26 mouse cellular contexts compared by ENCODE assay signal in genomic region chr10:42142081-42142480, GRCm38 (mm10).
A peak's percentile ranks its signal among the peaks of the same experiment; 100 is the strongest.
DNase-seq lines count a peak whose midpoint lies in the region; ATAC-seq and TF ChIP-seq lines count a peak whose summit lies in the region.
"Had no signal": no experiment of that assay in that cellular context is flagged by ENCODE, and none has a peak within 500 bp of the region (broad histone marks: within the 10 kb centered on the region; RNA-seq: fewer than 3 reads in every experiment).

No protein-coding gene starts in this region.

- H3K9me3 ChIP-seq in lung, postnatal 0 days (ENCODE audit: low read length): no peaks in the 10 kb centered on the region
- no peaks in the 10 kb centered on the region for H3K9me3 ChIP-seq in neural tube, embryonic 15.5 days (replicated peaks)
- H3K9me3 ChIP-seq: embryonic facial prominence, embryonic 15.5 days; forebrain, embryonic 12.5 days; hindbrain, embryonic 15.5 days had no signal

- no peak overlapping the region for H3K9ac ChIP-seq in lung, postnatal 0 days (replicated peaks; ENCODE audit: low read depth)
- H3K9ac ChIP-seq in neural tube, embryonic 15.5 days (replicated peaks): no peak overlapping the region
- H3K9ac ChIP-seq: embryonic facial prominence, embryonic 15.5 days; forebrain, embryonic 12.5 days; heart, embryonic 12.5 days; hindbrain, embryonic 15.5 days; midbrain, embryonic 12.5 days had no signal

- H3K36me3 ChIP-seq in lung, postnatal 0 days (ENCODE audit: insufficient read depth, low read length): no peaks in the 10 kb centered on the region
- no peaks in the 10 kb centered on the region for H3K36me3 ChIP-seq in neural tube, embryonic 15.5 days
- H3K36me3 ChIP-seq: embryonic facial prominence, embryonic 15.5 days; forebrain, embryonic 12.5 days; heart, embryonic 12.5 days; hindbrain, embryonic 15.5 days; midbrain, embryonic 12.5 days had no signal

- ATAC-seq in lung, postnatal 0 days: no peak
- ATAC-seq in megakaryocyte progenitor cell, adult 5-6 weeks (replicated peaks; ENCODE audit: poor library complexity): peak; percentile 57
- no peak for ATAC-seq in neural tube, embryonic 15.5 days (ENCODE audit: low FRiP score)
- ATAC-seq: CD4-positive, CD25-positive, alpha-beta regulatory T cell, adult 4 months; Patski had no signal

- H3K27ac ChIP-seq in lung, postnatal 0 days (ENCODE audit: low read length): no peak overlapping the region
- no peak overlapping the region for H3K27ac ChIP-seq in neural tube, embryonic 15.5 days (replicated peaks)
- H3K27ac ChIP-seq: embryonic facial prominence, embryonic 15.5 days; forebrain, embryonic 12.5 days; gastrocnemius, adult 2 months; heart, adult 2 months; hindbrain, embryonic 15.5 days; midbrain, embryonic 12.5 days had no signal

- H3K27me3 ChIP-seq in lung, postnatal 0 days (replicated peaks; ENCODE audit: insufficient read depth, low read length): no peaks in the 10 kb centered on the region
- no peaks in the 10 kb centered on the region for H3K27me3 ChIP-seq in neural tube, embryonic 15.5 days (replicated peaks)
- H3K27me3 ChIP-seq: embryonic facial prominence, embryonic 15.5 days; forebrain, embryonic 12.5 days; heart, embryonic 12.5 days; hindbrain, embryonic 15.5 days; midbrain, embryonic 12.5 days; Patski had no signal

- H3K4me2 ChIP-seq in lung, postnatal 0 days (replicated peaks; ENCODE audit: low read depth, low read length): no peak overlapping the region
- no peak overlapping the region for H3K4me2 ChIP-seq in neural tube, embryonic 15.5 days
- H3K4me2 ChIP-seq: embryonic facial prominence, embryonic 15.5 days; forebrain, embryonic 12.5 days; heart, embryonic 12.5 days; hindbrain, embryonic 15.5 days; liver, embryonic 11.5 days; midbrain, embryonic 12.5 days had no signal

- DNase-seq in heart, adult 11 months: peak; percentile 78
- no peak for DNase-seq in heart, postnatal 36 days
- no peak for DNase-seq in lung, postnatal 0 days (ENCODE audit: low spot score)
- no peak for DNase-seq in lung, postnatal 36 days
- DNase-seq in MEL-GATA-1-ER (ENCODE audit: extremely low read depth, low read depth) (peak; percentile 17), liver (no peak)
- DNase-seq: adrenal gland, postnatal 25 days; cerebellum, adult 18-20 months; cerebellum, postnatal 10 days; gastrocnemius, adult 2 months; gastrocnemius, postnatal 36 days; heart, adult 2 months; kidney, adult 8-10 months; kidney, postnatal 10 days; lung, postnatal 14 days; thymus, postnatal 4 days had no signal

- peak; percentile 26 for TF ChIP-seq CTCF in lung, postnatal 0 days (IDR thresholded peaks at IDR 0.05)

- TF ChIP-seq EP300 in lung, postnatal 0 days (IDR thresholded peaks at IDR 0.05): no peak

- peaks cover 4% of the 10 kb centered on the region for H3K4me1 ChIP-seq in lung, postnatal 0 days (ENCODE audit: insufficient read depth, low read depth, low read length)
- H3K4me1 ChIP-seq in neural tube, embryonic 15.5 days: no peaks in the 10 kb centered on the region
- H3K4me1 ChIP-seq: forebrain, embryonic 12.5 days; heart, embryonic 12.5 days; hindbrain, embryonic 15.5 days; midbrain, embryonic 12.5 days had no signal

- 33% methylated on average over 9 of the region's 9 CpGs for WGBS in lung, postnatal 0 days
- 69% methylated on average over 9 of the region's 9 CpGs for WGBS in neural tube, embryonic 15.5 days

- H3K4me3 ChIP-seq in lung, postnatal 0 days (ENCODE audit: low read depth, low read length): no peak overlapping the region
- H3K4me3 ChIP-seq in neural tube, embryonic 15.5 days (replicated peaks): no peak overlapping the region
- H3K4me3 ChIP-seq: embryonic facial prominence, embryonic 15.5 days; forebrain, embryonic 12.5 days; gastrocnemius, adult 2 months; heart, adult 2 months; heart, embryonic 12.5 days; hindbrain, embryonic 15.5 days; midbrain, embryonic 12.5 days had no signal

- intact Hi-C loops in heart, postnatal 36 days (cut with DNase I): no loop called here

Comparison
In these comparisons a context has a peak if more than half of its experiments do, and no peak if none do; other contexts are left out.
1. DNase-seq: peak in heart, adult 11 months (single experiment) and MEL-GATA-1-ER (single experiment); none in heart, postnatal 36 days (0 of 2), lung, postnatal 0 days (single experiment), lung, postnatal 36 days (single experiment) and liver (single experiment).